Mouse (Mus musculus) thymus, postnatal 36 days (tissue): ENCODE data around the gene Optn.

Experiments
- DNase-seq, 2 experiments: peaks; one replicate each; pipeline ENCODE4 v3.0.0; 2022; ENCODE audit warnings: mixed read lengths in 2 of 2

The Optn gene

GRCm38 (mm10) chr2:4978091-4978490 lies 85.8 kb downstream of the Optn start:
- DNase-seq, result no peak

- DNase-seq, result no peak
These were observed 88.0 kb downstream of the Optn start, which contains the start of gene Ucma for GRCm38 (mm10) chr2:4975807-4976206. Ucma (plus strand) TSS chr2:4976122.
